Mouse (Mus musculus) cerebellum, adult (tissue): Measurements from ENCODE around the gene Nod2.

Experiments used
- ATAC-seq: cut with Nextera tagmentation; 2 replicates; pipeline ENCODE4 v1.9.2; 2017; ENCODE audit warnings: mild to moderate bottlenecking, moderate library complexity, mixed read lengths; ENCODE audit not compliant: insufficient number of reproducible peaks, low FRiP score, low TSS enrichment

Nod2 gene

GRCm38 (mm10) chr8:88702816-88703215, 55.7 kb downstream of the Nod2 start:
- ATAC-seq: no peak

- no peak for ATAC-seq
These were observed 76.3 kb downstream of the Nod2 start for GRCm38 (mm10) chr8:88723256-88723963.
